Mouse (Mus musculus) embryonic fibroblast, embryonic 13.5 days (primary cell): ENCODE data around the gene Pgm2l1.

Experiments used
- CTCF ChIP-seq: IDR thresholded peaks from 2 replicates; pipeline ENCODE4 v1.5.1; 2011; ENCODE audit warnings: mild to moderate bottlenecking, control low read depth, low read length, moderate library complexity, borderline replicate concordance; ENCODE audit not compliant: insufficient read depth
- POLR2A ChIP-seq: IDR thresholded peaks from 2 replicates; pipeline ENCODE4 v1.6.1; 2011; ENCODE audit warnings: low read depth, mild to moderate bottlenecking, control low read depth, low read length, moderate library complexity

- no peak for TF ChIP-seq CTCF
- no peak for TF ChIP-seq POLR2A
Measured at GRCm38 (mm10) chr7:100295745-100296144, 68.6 kb downstream of the Pgm2l1 start.
